Mouse (Mus musculus) adipocyte (in vitro differentiated cells): ENCODE data around the gene Dtx2.
"Not testable (repeated sequence)": the region's sequence is repeated elsewhere in the genome, so short reads cannot be mapped to it uniquely, and the experiment has no call there.

Source experiments
- DNase-seq: peaks from one replicate; pipeline ENCODE4 v3.0.0-alpha.2; 2016; ENCODE audit warnings: low spot score

Gene Dtx2

GRCm38 (mm10) chr5:136066404-136067148, 72.0 kb downstream of the Dtx2 start:
- not testable (repeated sequence) for DNase-seq

GRCm38 (mm10) chr5:136069411-136069810, 74.8 kb downstream of the Dtx2 start:
- DNase-seq, result no peak

GRCm38 (mm10) chr5:136073051-136073450, 78.5 kb downstream of the Dtx2 start:
- DNase-seq, result no peak

GRCm38 (mm10) chr5:136073526-136073925, 78.9 kb downstream of the Dtx2 start:
- DNase-seq, result no peak

GRCm38 (mm10) chr5:136075076-136075475, 80.5 kb downstream of the Dtx2 start:
- no peak for DNase-seq

GRCm38 (mm10) chr5:136076284-136076683, 81.7 kb downstream of the Dtx2 start:
- no peak for DNase-seq

GRCm38 (mm10) chr5:136077001-136077550, 82.5 kb downstream of the Dtx2 start:
- no peak for DNase-seq

GRCm38 (mm10) chr5:136078136-136078535, 83.5 kb downstream of the Dtx2 start:
- no peak for DNase-seq

- no peak for DNase-seq
Observed at GRCm38 (mm10) chr5:136082345-136082744, 87.7 kb downstream of the Dtx2 start.
